Mouse (Mus musculus): ENCODE measurements around the gene Itpripl1.
"Not testable (repeated sequence)": the region's sequence is repeated elsewhere in the genome, so short reads cannot be mapped to it uniquely, and the experiment has no call there.

The Itpripl1 gene

GRCm38 (mm10) chr2:127092000-127092399 lies 51.2 kb downstream of the Itpripl1 start:
- DNase-seq (ENCODE audit: low spot score) = no peak

- not testable (repeated sequence) for DNase-seq (ENCODE audit: low spot score)
Measured at GRCm38 (mm10) chr2:127090151-127090550, 53.1 kb downstream of the Itpripl1 start.
